In genomic region chr16:90297479-90298425, GRCm38 (mm10) we compare ENCODE assay signal across 10 mouse cellular contexts. TPM values are rescaled to one million over a fixed set of nuclear protein-coding genes. Genes with fewer than 3 reads are reported as not detected.
DNase-seq lines count a peak whose midpoint lies in the region; ATAC-seq and TF ChIP-seq lines count a peak whose summit lies in the region.
"Had no signal": no experiment of that assay in that cellular context is flagged by ENCODE, and none has a peak within 500 bp of the region (broad histone marks: within the 10 kb centered on the region; RNA-seq: fewer than 3 reads in every experiment).

No protein-coding gene starts in this region.

- H3K4me3 ChIP-seq in lung, embryonic 14.5 days (ENCODE audit: low read depth, low read length), result no peak overlapping the region
- H3K4me3 ChIP-seq in embryonic facial prominence, embryonic 13.5 days, result no peak overlapping the region
- no peak overlapping the region for H3K4me3 ChIP-seq in intestine, embryonic 15.5 days (replicated peaks)
- peak overlapping the region; percentile 26; the same call in 1 of the 2 replicates for H3K4me3 ChIP-seq in small intestine, adult 2 months (ENCODE audit: low read depth, low read length)

- H3K4me2 ChIP-seq in lung, embryonic 14.5 days, result peak overlapping the region; percentile 31
- peak overlapping the region; percentile 26 for H3K4me2 ChIP-seq in embryonic facial prominence, embryonic 13.5 days
- peak overlapping the region; percentile 3; the same call in 1 of the 2 replicates for H3K4me2 ChIP-seq in intestine, embryonic 15.5 days (replicated peaks)

- 22% methylated on average over 20 of the region's 22 CpGs for WGBS in lung, embryonic 14.5 days
- 26% methylated on average over 21 of the region's 22 CpGs for WGBS in embryonic facial prominence, embryonic 13.5 days
- WGBS in intestine, embryonic 15.5 days, result 31% methylated on average over 21 of the region's 22 CpGs
- 31% methylated on average over 22 of the region's 22 CpGs for WGBS in small intestine, adult 2 months

- H3K27ac ChIP-seq in lung, embryonic 14.5 days (ENCODE audit: low read depth), result no peak overlapping the region
- H3K27ac ChIP-seq in embryonic facial prominence, embryonic 13.5 days, result no peak overlapping the region
- H3K27ac ChIP-seq in intestine, embryonic 15.5 days, result no peak overlapping the region
- H3K27ac ChIP-seq in small intestine, adult 2 months (ENCODE audit: insufficient read depth, low read depth, low read length), result no peak overlapping the region
- H3K27ac ChIP-seq: liver, embryonic 14.5 days had no signal

- no peak for TF ChIP-seq CTCF in lung, embryonic 14.5 days (IDR thresholded peaks at IDR 0.05; ENCODE audit: low read depth)
- TF ChIP-seq CTCF in small intestine, adult 2 months (IDR thresholded peaks at IDR 0.05; ENCODE audit: extremely low read depth, insufficient read length, insufficient replicate concordance, low read depth, low read length), result no peak

- no peaks in the 10 kb centered on the region for H3K36me3 ChIP-seq in lung, embryonic 14.5 days (ENCODE audit: insufficient read depth)
- no peaks in the 10 kb centered on the region for H3K36me3 ChIP-seq in embryonic facial prominence, embryonic 13.5 days
- no peaks in the 10 kb centered on the region for H3K36me3 ChIP-seq in intestine, embryonic 15.5 days
- no peaks in the 10 kb centered on the region for H3K36me3 ChIP-seq in small intestine, adult 2 months (ENCODE audit: control insufficient read depth, insufficient read depth, low read length)

- H3K4me1 ChIP-seq in lung, embryonic 14.5 days (ENCODE audit: insufficient read depth), result no peaks in the 10 kb centered on the region
- H3K4me1 ChIP-seq in embryonic facial prominence, embryonic 13.5 days, result peaks cover 10% of the 10 kb centered on the region; the same call in 1 of the 2 replicates
- H3K4me1 ChIP-seq in intestine, embryonic 15.5 days (replicated peaks), result no peaks in the 10 kb centered on the region
- 0 out of 2 replicates have a peak, but pooled peaks cover 2% of the 10 kb centered on the region for H3K4me1 ChIP-seq in small intestine, adult 2 months (ENCODE audit: control insufficient read depth, insufficient read depth, insufficient read length, low read length)

- no peaks in the 10 kb centered on the region for H3K9me3 ChIP-seq in lung, embryonic 14.5 days (ENCODE audit: low read depth, low read length)
- H3K9me3 ChIP-seq in embryonic facial prominence, embryonic 13.5 days, result no peaks in the 10 kb centered on the region
- H3K9me3 ChIP-seq in intestine, embryonic 15.5 days, result no peaks in the 10 kb centered on the region

- ATAC-seq in lung, embryonic 14.5 days (ENCODE audit: insufficient read depth), result no peak
- ATAC-seq in embryonic facial prominence, embryonic 13.5 days (ENCODE audit: insufficient number of reproducible peaks, insufficient read depth, low FRiP score, low TSS enrichment, low read depth), result no peak
- no peak for ATAC-seq in intestine, embryonic 15.5 days

- no peak overlapping the region for H3K9ac ChIP-seq in lung, embryonic 14.5 days
- no peak overlapping the region for H3K9ac ChIP-seq in embryonic facial prominence, embryonic 13.5 days
- H3K9ac ChIP-seq in intestine, embryonic 15.5 days, result no peak overlapping the region
- H3K9ac ChIP-seq: liver, embryonic 14.5 days had no signal

- peaks cover 9% of the 10 kb centered on the region for H3K27me3 ChIP-seq in lung, embryonic 14.5 days (ENCODE audit: insufficient read depth, low read length)
- peaks cover 15% of the 10 kb centered on the region for H3K27me3 ChIP-seq in embryonic facial prominence, embryonic 13.5 days
- H3K27me3 ChIP-seq in intestine, embryonic 15.5 days (replicated peaks), result no peaks in the 10 kb centered on the region
- H3K27me3 ChIP-seq in small intestine, adult 2 months (ENCODE audit: control insufficient read depth, insufficient read depth, low read length), result peaks cover 2% of the 10 kb centered on the region; the same call in 1 of the 2 replicates

- peak; percentile 16 for DNase-seq in lung, embryonic 14.5 days
- DNase-seq in lung, postnatal 25 days (ENCODE audit: low spot score), result no peak
- DNase-seq in layer of hippocampus, adult 11-12 months (ENCODE audit: low spot score), result no peak
- no peak for DNase-seq in frontal cortex, postnatal 25 days (ENCODE audit: low spot score in 2 of 2)
- no peak for DNase-seq in testis, postnatal 14 days (ENCODE audit: low spot score)
- DNase-seq: kidney, adult 2 months had no signal

- TF ChIP-seq POLR2A in small intestine, adult 2 months (IDR thresholded peaks at IDR 0.05; ENCODE audit: low read depth, low read length), result no peak

RNA-seq across cellular contexts. Expression of gene Scaf4, which starts 13.4 kb away (rescaled TPM):
- 36.0 and 42.8 TPM in 2 replicates for polyA plus RNA-seq in lung, embryonic 14.5 days (2014; fragmentation: Nextera tagmentation; extraction: Ambion mirVana)
- 29.7 and 33.6 TPM in 2 replicates for polyA plus RNA-seq in embryonic facial prominence, embryonic 13.5 days (2015; fragmentation: Nextera tagmentation; extraction: Ambion mirVana)
- polyA plus RNA-seq in intestine, embryonic 15.5 days (2015; fragmentation: Nextera tagmentation; extraction: Ambion mirVana), result 25.1 and 25.3 TPM in 2 replicates
- polyA plus RNA-seq in small intestine, adult 2 months (2012; rRNA removed), result 20.9 and 43.4 TPM in 2 replicates
